ENCODE assay signal across 9 mouse cellular contexts in the genomic region with DNA sequence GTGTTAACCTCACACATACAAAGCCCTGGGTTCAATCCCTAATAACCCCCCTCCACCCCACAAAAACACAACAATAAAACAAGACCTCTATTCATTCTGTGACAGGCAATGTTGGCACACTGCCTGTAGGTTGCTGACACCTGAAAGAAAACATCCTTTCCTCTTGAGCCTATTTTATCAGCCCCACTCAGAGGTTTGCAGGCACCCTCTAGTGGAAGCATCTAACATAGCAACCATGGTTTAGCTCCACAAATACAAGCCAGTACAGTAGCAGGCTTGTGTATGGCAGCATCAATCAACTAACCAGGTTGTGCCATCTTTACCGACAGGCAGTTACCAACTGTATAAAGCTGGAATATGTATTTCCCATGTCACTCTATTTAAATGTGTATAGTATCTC. TPM values are rescaled to one million over a fixed set of nuclear protein-coding genes. Genes with fewer than 3 reads are reported as not detected.
DNase-seq lines count a peak whose midpoint lies in the region; ATAC-seq lines count a peak whose summit lies in the region.
"Had no signal": no experiment of that assay in that cellular context is flagged by ENCODE, and none has a peak within 500 bp of the region (broad histone marks: within the 10 kb centered on the region; RNA-seq: fewer than 3 reads in every experiment).

No protein-coding gene starts in this region.

- WGBS in hindbrain, embryonic 10.5 days: 65% methylated on average over 1 of the region's 1 CpGs
- 41% methylated on average over 1 of the region's 1 CpGs for WGBS in hindbrain, embryonic 12.5 days
- 41% methylated on average over 1 of the region's 1 CpGs for WGBS in intestine, embryonic 15.5 days
- WGBS in midbrain, embryonic 14.5 days: 50% methylated on average over 1 of the region's 1 CpGs

- no peak overlapping the region for H3K27ac ChIP-seq in hindbrain, embryonic 10.5 days
- no peak overlapping the region for H3K27ac ChIP-seq in hindbrain, embryonic 12.5 days
- H3K27ac ChIP-seq in intestine, embryonic 15.5 days: no peak overlapping the region
- no peak overlapping the region for H3K27ac ChIP-seq in midbrain, embryonic 14.5 days (replicated peaks; ENCODE audit: low read depth, low read length)
- H3K27ac ChIP-seq: limb, embryonic 15.5 days had no signal

- 0 out of 2 replicates have a peak, but pooled peaks cover 4% of the 10 kb centered on the region for H3K4me1 ChIP-seq in hindbrain, embryonic 10.5 days (replicated peaks)
- H3K4me1 ChIP-seq in hindbrain, embryonic 12.5 days: 0 out of 2 replicates have a peak, but pooled peaks cover 2% of the 10 kb centered on the region
- no peaks in the 10 kb centered on the region for H3K4me1 ChIP-seq in intestine, embryonic 15.5 days (replicated peaks)
- no peaks in the 10 kb centered on the region; the same call in 1 of the 2 replicates for H3K4me1 ChIP-seq in midbrain, embryonic 14.5 days (ENCODE audit: control insufficient read depth, insufficient read depth, low read length)
- H3K4me1 ChIP-seq: limb, embryonic 15.5 days had no signal

- H3K4me3 ChIP-seq in hindbrain, embryonic 10.5 days: no peak overlapping the region
- H3K4me3 ChIP-seq in hindbrain, embryonic 12.5 days: no peak overlapping the region
- no peak overlapping the region for H3K4me3 ChIP-seq in intestine, embryonic 15.5 days (replicated peaks)
- no peak overlapping the region for H3K4me3 ChIP-seq in midbrain, embryonic 14.5 days (replicated peaks; ENCODE audit: low read depth, low read length)
- H3K4me3 ChIP-seq: limb, embryonic 15.5 days had no signal

- no peak overlapping the region for H3K4me2 ChIP-seq in hindbrain, embryonic 12.5 days (replicated peaks)
- H3K4me2 ChIP-seq in intestine, embryonic 15.5 days (replicated peaks): no peak overlapping the region
- no peak overlapping the region for H3K4me2 ChIP-seq in midbrain, embryonic 14.5 days (ENCODE audit: low read length)
- H3K4me2 ChIP-seq: limb, embryonic 15.5 days had no signal

- no peaks in the 10 kb centered on the region for H3K36me3 ChIP-seq in hindbrain, embryonic 10.5 days
- H3K36me3 ChIP-seq in hindbrain, embryonic 12.5 days: no peaks in the 10 kb centered on the region
- H3K36me3 ChIP-seq in intestine, embryonic 15.5 days: no peaks in the 10 kb centered on the region
- H3K36me3 ChIP-seq in midbrain, embryonic 14.5 days (ENCODE audit: control insufficient read depth, insufficient read depth, low read length): no peaks in the 10 kb centered on the region
- H3K36me3 ChIP-seq: limb, embryonic 15.5 days had no signal

- DNase-seq in hindbrain, embryonic 10.5 days (ENCODE audit: low spot score): peak; percentile 20
- DNase-seq in 416B (ENCODE audit: low read depth): peak; percentile 64
- peak; percentile 12 for DNase-seq in Muller cell, postnatal 12 days (ENCODE audit: inconsistent ontology term)
- peak; percentile 58 for DNase-seq in embryo, embryonic 10 days (ENCODE audit: low spot score)
- peak; percentile 84 for DNase-seq in midbrain, embryonic 14.5 days

- H3K9me3 ChIP-seq in hindbrain, embryonic 10.5 days: no peaks in the 10 kb centered on the region
- H3K9me3 ChIP-seq in hindbrain, embryonic 12.5 days (replicated peaks): no peaks in the 10 kb centered on the region
- no peaks in the 10 kb centered on the region for H3K9me3 ChIP-seq in intestine, embryonic 15.5 days
- H3K9me3 ChIP-seq in midbrain, embryonic 14.5 days (ENCODE audit: control insufficient read depth, low read length): no peaks in the 10 kb centered on the region
- H3K9me3 ChIP-seq: limb, embryonic 15.5 days had no signal

- no peak overlapping the region for H3K9ac ChIP-seq in hindbrain, embryonic 12.5 days
- H3K9ac ChIP-seq in intestine, embryonic 15.5 days: no peak overlapping the region
- no peak overlapping the region for H3K9ac ChIP-seq in midbrain, embryonic 14.5 days (replicated peaks; ENCODE audit: low read length)
- H3K9ac ChIP-seq: limb, embryonic 15.5 days had no signal

- no peaks in the 10 kb centered on the region for H3K27me3 ChIP-seq in hindbrain, embryonic 10.5 days (ENCODE audit: insufficient read depth, poor library complexity, severe bottlenecking)
- no peaks in the 10 kb centered on the region for H3K27me3 ChIP-seq in hindbrain, embryonic 12.5 days
- H3K27me3 ChIP-seq in intestine, embryonic 15.5 days (replicated peaks): no peaks in the 10 kb centered on the region
- no peaks in the 10 kb centered on the region for H3K27me3 ChIP-seq in midbrain, embryonic 14.5 days (ENCODE audit: control insufficient read depth, insufficient read depth, low read length)
- H3K27me3 ChIP-seq: limb, embryonic 15.5 days had no signal

- ATAC-seq in hindbrain, embryonic 12.5 days (ENCODE audit: low FRiP score): no peak
- ATAC-seq in intestine, embryonic 15.5 days: peak; percentile 59
- ATAC-seq in midbrain, embryonic 14.5 days (ENCODE audit: low FRiP score, low TSS enrichment): no peak
- no peak for ATAC-seq in monocyte, adult 5-6 weeks (replicated peaks; ENCODE audit: insufficient number of reproducible peaks, low FRiP score, low TSS enrichment, poor library complexity, severe bottlenecking)

RNA-seq across cellular contexts. Expression of a gene that starts 23.0 kb away (rescaled TPM):
- 0.24 TPM in 1 of 2 replicates, not detected in the other for polyA plus RNA-seq in hindbrain, embryonic 10.5 days (2016; fragmentation: Nextera tagmentation; extraction: Ambion mirVana)
- 0.28 TPM in 1 of 2 replicates, not detected in the other for polyA plus RNA-seq in hindbrain, embryonic 12.5 days (2016; fragmentation: Nextera tagmentation; extraction: Ambion mirVana)
- polyA plus RNA-seq in intestine, embryonic 15.5 days (2015; fragmentation: Nextera tagmentation; extraction: Ambion mirVana): 5.7 and 5.8 TPM in 2 replicates
- 0.59 and 1.3 TPM in 2 replicates for polyA plus RNA-seq in midbrain, embryonic 14.5 days (2014; fragmentation: Nextera tagmentation; extraction: Ambion mirVana)
- total RNA-seq in monocyte, adult 5-6 weeks (2017): not detected in 3 replicates

RNA-seq across cellular contexts. Expression of a gene that starts 46.3 kb away (rescaled TPM):
- polyA plus RNA-seq in hindbrain, embryonic 10.5 days (2016; fragmentation: Nextera tagmentation; extraction: Ambion mirVana): 5.6 and 9.9 TPM in 2 replicates
- polyA plus RNA-seq in hindbrain, embryonic 12.5 days (2016; fragmentation: Nextera tagmentation; extraction: Ambion mirVana): 32.5 and 34.1 TPM in 2 replicates
- 11.5 and 12.3 TPM in 2 replicates for polyA plus RNA-seq in intestine, embryonic 15.5 days (2015; fragmentation: Nextera tagmentation; extraction: Ambion mirVana)
- 110 and 111 TPM in 2 replicates for polyA plus RNA-seq in midbrain, embryonic 14.5 days (2014; fragmentation: Nextera tagmentation; extraction: Ambion mirVana)
- 197 to 314 TPM (median 249 TPM) in 3 replicates for total RNA-seq in monocyte, adult 5-6 weeks (2017)

RNA-seq across cellular contexts. Expression of a gene that starts 56.3 kb away (rescaled TPM):
- polyA plus RNA-seq in hindbrain, embryonic 10.5 days (2016; fragmentation: Nextera tagmentation; extraction: Ambion mirVana): 0.21 TPM in 1 of 2 replicates, not detected in the other
- polyA plus RNA-seq in hindbrain, embryonic 12.5 days (2016; fragmentation: Nextera tagmentation; extraction: Ambion mirVana): 0.40 and 0.56 TPM in 2 replicates
- 4.8 and 6.2 TPM in 2 replicates for polyA plus RNA-seq in intestine, embryonic 15.5 days (2015; fragmentation: Nextera tagmentation; extraction: Ambion mirVana)
- polyA plus RNA-seq in midbrain, embryonic 14.5 days (2014; fragmentation: Nextera tagmentation; extraction: Ambion mirVana): 1.1 and 1.6 TPM in 2 replicates
- total RNA-seq in monocyte, adult 5-6 weeks (2017): not detected in 3 replicates
- polyA plus RNA-seq: limb, embryonic 15.5 days had no signal

Comparison
In these comparisons a context has a peak if more than half of its experiments do, and no peak if none do; other contexts are left out.
1. DNase-seq: peak in every context shown above with its lines; median percentile 84 in midbrain, embryonic 14.5 days; 64 in 416B; 58 in embryo, embryonic 10 days; 20 in hindbrain, embryonic 10.5 days; 12 in Muller cell, postnatal 12 days.